ENCODE assay signal across 8 mouse cellular contexts in the genomic region with DNA sequence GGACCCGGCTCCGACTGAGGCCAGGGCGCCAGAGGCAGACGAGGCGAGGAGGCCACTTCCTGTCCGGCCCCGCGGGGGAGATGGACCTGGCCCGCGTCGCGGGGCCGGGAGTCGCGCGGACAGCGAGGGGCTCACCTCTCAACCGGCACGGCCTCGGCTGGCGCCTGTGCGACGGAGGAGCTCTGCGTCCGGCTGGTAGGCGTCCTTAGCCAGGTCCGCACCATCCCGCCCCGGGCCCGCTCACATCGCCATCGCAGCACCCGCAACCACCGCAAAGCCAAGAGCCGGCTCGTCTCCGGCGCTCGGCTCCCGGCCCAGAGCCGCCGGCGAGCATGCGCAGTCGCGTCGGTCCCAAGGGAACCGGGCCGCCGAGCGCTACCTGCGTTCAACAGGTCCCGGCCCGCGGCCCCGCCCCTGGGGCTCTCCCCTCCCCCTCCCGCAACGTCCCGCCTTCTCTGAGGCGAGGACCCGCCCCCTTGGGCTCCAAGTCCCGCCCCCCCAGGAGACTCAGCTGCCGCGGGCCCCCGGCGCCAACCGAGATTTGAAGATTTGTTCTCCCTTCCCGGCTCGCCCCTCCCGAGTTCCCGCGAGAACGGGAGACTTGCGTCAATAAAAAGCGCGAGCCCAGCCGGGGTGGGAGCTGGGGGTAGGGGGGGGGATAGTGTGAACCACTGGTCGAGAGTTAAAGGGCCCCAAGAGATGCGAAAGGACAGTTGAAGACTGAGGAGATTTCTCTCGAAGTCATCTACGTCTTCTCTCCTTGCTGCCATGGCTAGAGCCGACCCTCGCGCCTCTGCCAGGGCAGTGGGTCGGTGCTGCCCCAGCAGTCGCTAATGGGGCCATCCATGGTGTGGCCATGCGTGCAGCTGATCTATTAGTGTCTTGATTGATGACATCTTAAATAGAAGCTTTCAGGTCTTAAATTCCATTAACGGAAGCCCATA. TPM values are rescaled to one million over a fixed set of nuclear protein-coding genes. Genes with fewer than 3 reads are reported as not detected.
DNase-seq lines count a peak whose midpoint lies in the region; ATAC-seq lines count a peak whose summit lies in the region.

A gene (minus strand): TSS at position 416 of the 944 bp plus-strand sequence.

- H3K27ac ChIP-seq in hindbrain, embryonic 14.5 days, result peak within 1 kb of the TSS; percentile 83

- peak within 1 kb of the TSS; percentile 65 for H3K4me2 ChIP-seq in hindbrain, embryonic 14.5 days (replicated peaks)

- peak within 1 kb of the TSS; percentile 96 for H3K4me3 ChIP-seq in hindbrain, embryonic 14.5 days (replicated peaks; ENCODE audit: low read length)

- H3K27me3 ChIP-seq in hindbrain, embryonic 14.5 days (ENCODE audit: control insufficient read depth, insufficient read depth, low read length), result no peaks in the 10 kb centered on the region

- ATAC-seq in hindbrain, embryonic 14.5 days (ENCODE audit: low FRiP score), result peak; percentile 93

- peak within 1 kb of the TSS; percentile 91 for H3K9ac ChIP-seq in hindbrain, embryonic 14.5 days

- H3K9me3 ChIP-seq in hindbrain, embryonic 14.5 days (ENCODE audit: control insufficient read depth, low read length), result no peaks in the 10 kb centered on the region

- H3K4me1 ChIP-seq in hindbrain, embryonic 14.5 days (replicated peaks; ENCODE audit: control insufficient read depth, insufficient read depth, low read length), result peaks cover 16% of the 10 kb centered on the region

- peak; percentile 94 for DNase-seq in R1 (ENCODE audit: low read depth, low spot score)
- peak; percentile 96 to 99 for DNase-seq in cerebellum, postnatal 14 days
- DNase-seq in frontal cortex, postnatal 36 days (ENCODE audit: low spot score in 2 of 2), result peak; percentile 88 to 91
- DNase-seq in hindbrain, embryonic 14.5 days (ENCODE audit: low spot score), result peak; percentile 91
- DNase-seq in layer of hippocampus, postnatal 25 days (ENCODE audit: extremely low spot score in 1 of 2, low spot score in 1 of 2), result peak; percentile 86 to 89
- peak; percentile 94 for DNase-seq in lung, postnatal 14 days
- DNase-seq in retina, adult 2 months (ENCODE audit: low read depth, low spot score), result peak; percentile 87
- peak; percentile 66 for DNase-seq in thymus, postnatal 25 days

- no peaks in the 10 kb centered on the region for H3K36me3 ChIP-seq in hindbrain, embryonic 14.5 days (replicated peaks; ENCODE audit: control insufficient read depth, insufficient read depth)

- under 1% methylated on average over 75 of the region's 88 CpGs for WGBS in hindbrain, embryonic 14.5 days

RNA-seq across cellular contexts. Expression of the gene that starts here (rescaled TPM):
- 27.4 and 27.6 TPM in 2 replicates for polyA plus RNA-seq in hindbrain, embryonic 14.5 days (2014; fragmentation: Nextera tagmentation; extraction: Ambion mirVana)
- total RNA-seq in layer of hippocampus, postnatal 25 days (2021), result 10 to 100 TPM; 22.2 to 31.3 TPM

Comparison
In these comparisons a context has a peak if more than half of its experiments do, and no peak if none do; other contexts are left out.
1. Peak in every context shown above with its lines: DNase-seq, ATAC-seq, H3K4me3 ChIP-seq and H3K27ac ChIP-seq.